In the genomic region with DNA sequence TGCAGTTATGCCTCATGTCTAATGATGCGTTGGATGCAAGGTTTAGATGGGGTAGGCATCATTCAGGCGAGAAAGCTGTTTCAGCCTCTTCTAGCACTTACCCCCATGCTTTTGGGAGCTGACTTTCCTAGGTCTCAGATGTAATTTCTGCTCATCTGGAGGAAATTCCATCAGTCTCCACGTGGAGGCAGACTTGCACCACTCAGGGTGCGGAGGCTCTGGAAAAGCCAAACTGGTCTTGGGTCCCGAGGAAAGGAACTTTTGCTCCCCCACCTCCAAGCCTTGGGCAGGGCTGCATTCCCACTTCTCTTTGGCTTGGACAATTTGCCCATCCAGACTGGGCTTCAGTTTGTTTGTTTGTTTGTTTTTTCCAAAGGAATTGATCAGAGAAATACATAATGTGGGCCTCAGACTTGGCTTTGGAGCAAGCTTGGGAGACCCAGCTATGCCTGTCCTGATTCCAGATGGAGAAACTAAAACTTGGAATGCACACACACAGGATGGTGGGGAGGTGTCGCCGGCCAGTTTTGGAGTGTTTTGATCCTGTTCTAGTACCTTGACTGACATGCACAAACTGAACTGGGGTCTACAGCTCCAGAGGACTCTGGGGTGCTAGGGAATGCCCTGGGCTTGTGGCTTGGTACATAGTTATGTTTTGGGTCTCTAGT, we compare ENCODE assay signal across 8 mouse cellular contexts. TPM values are rescaled to one million over a fixed set of nuclear protein-coding genes. Genes with fewer than 3 reads are reported as not detected.
DNase-seq lines count a peak whose midpoint lies in the region; ATAC-seq and TF ChIP-seq lines count a peak whose summit lies in the region.

No protein-coding gene starts in this region.

- no peaks in the 10 kb centered on the region for H3K36me3 ChIP-seq in MEL (ENCODE audit: control insufficient read depth in 1 of 2, insufficient read depth in 2 of 2, low read length in 2 of 2)

- H3K27ac ChIP-seq in MEL (ENCODE audit: control insufficient read depth, low read depth, low read length): no peak overlapping the region
- no peak overlapping the region for H3K27ac ChIP-seq in layer of hippocampus, adult 2 months

- no peak overlapping the region for H3K4me3 ChIP-seq in MEL (ENCODE audit: control insufficient read depth in 1 of 2, insufficient read depth in 1 of 2, low read depth in 2 of 2, low read length in 2 of 2)
- H3K4me3 ChIP-seq in layer of hippocampus, adult 2 months: no peak overlapping the region

- H3K9ac ChIP-seq in MEL (ENCODE audit: control insufficient read depth, low read depth, low read length, poor library complexity, severe bottlenecking): no peak overlapping the region

- H3K4me1 ChIP-seq in MEL (ENCODE audit: control insufficient read depth in 1 of 2, insufficient read depth in 2 of 2, low read length in 2 of 2): no peaks in the 10 kb centered on the region

- H3K27me3 ChIP-seq in MEL (ENCODE audit: control insufficient read depth in 1 of 2, insufficient read depth in 2 of 2, low read length in 2 of 2): peaks cover under 1 to 3% of the 10 kb centered on the region in 2 experiments; a peak in 2 of 4 replicates

- peak; percentile 91 to 98 (median 96) for TF ChIP-seq CTCF in MEL (IDR thresholded peaks at IDR 0.05 in 2 of 3, conservative IDR thresholded peaks at IDR 0.05 in 1 of 3; ENCODE audit: control insufficient read depth in 1 of 3, insufficient read depth in 1 of 3, low read depth in 2 of 3, low read length in 3 of 3, poor library complexity in 1 of 3, severe bottlenecking in 1 of 3)
- peak; percentile 97 for TF ChIP-seq CTCF in layer of hippocampus, adult 2 months (conservative IDR thresholded peaks at IDR 0.05)

- H3K9me3 ChIP-seq in MEL (replicated peaks; ENCODE audit: insufficient read depth, low read length): no peaks in the 10 kb centered on the region

- no peak for TF ChIP-seq EP300 in MEL (IDR thresholded peaks at IDR 0.05; ENCODE audit: low read depth in 1 of 2, low read length in 2 of 2)

- no peak for ATAC-seq in CD4-positive, CD25-positive, alpha-beta regulatory T cell, adult 4 months
- ATAC-seq in granulocyte monocyte progenitor cell, adult 5-6 weeks (replicated peaks; ENCODE audit: poor library complexity, severe bottlenecking): peak; percentile 53

- H3K79me2 ChIP-seq in MEL (ENCODE audit: control insufficient read depth, insufficient read depth, low read length, poor library complexity): no peaks in the 10 kb centered on the region

- peak; percentile 98 for TF ChIP-seq RAD21 in MEL (IDR thresholded peaks at IDR 0.05; ENCODE audit: low read depth, low read length)

- peak; percentile 74 for DNase-seq in CD4-positive, CD25-positive, alpha-beta regulatory T cell, adult 2 months (ENCODE audit: low read depth, low spot score)
- DNase-seq in MEL (ENCODE audit: low read depth, low spot score): peak; percentile 63
- DNase-seq in cerebellum, postnatal 14 days: peak; percentile 88 to 89
- DNase-seq in layer of hippocampus, adult 2 months (ENCODE audit: low spot score in 2 of 2): peak; percentile 67 to 85
- DNase-seq in lung, postnatal 25 days (ENCODE audit: low spot score): peak; percentile 78
- DNase-seq in spleen, postnatal 10 days (ENCODE audit: low spot score in 2 of 2): peak; percentile 27 to 66

- no peak for TF ChIP-seq POLR2A in MEL (IDR thresholded peaks at IDR 0.05; ENCODE audit: control insufficient read depth in 1 of 2, insufficient read depth in 1 of 2, low read depth in 1 of 2, low read length in 2 of 2, poor library complexity in 1 of 2)

TF ChIP-seq in MEL, 35 proteins besides CTCF, POLR2A, EP300 and RAD21:
- TF ChIP-seq MAX (IDR thresholded peaks at IDR 0.05; ENCODE audit: low read length) (0 out of 2 replicates have a peak, but pooled peaks have one; percentile 32), ZC3H11A (IDR thresholded peaks at IDR 0.05; ENCODE audit: low read depth, low read length) (peak; percentile 99), TBP (IDR thresholded peaks at IDR 0.05; ENCODE audit: low read depth, low read length) (no peak), GABPA (IDR thresholded peaks at IDR 0.05; ENCODE audit: low read depth, low read length) (no peak), SMC3 (IDR thresholded peaks at IDR 0.05; ENCODE audit: low read depth, low read length) (peak; percentile 99), TAL1 (IDR thresholded peaks at IDR 0.05; ENCODE audit: low read length) (no peak), MYC (IDR thresholded peaks at IDR 0.05; ENCODE audit: low read depth, low read length) (no peak)
TF ChIP-seq in MEL: peak in this region for 3.

RNA-seq across cellular contexts. Expression of gene Wdr5, which starts 37.8 kb away (rescaled TPM):
- polyA plus RNA-seq in CD4-positive, CD25-positive, alpha-beta regulatory T cell, adult 4 months (2017; shearing (Covaris generic)): 10 to 100 TPM; 15.6 to 17.1 TPM
- 67.0 and 78.3 TPM in 2 replicates for total RNA-seq in MEL (2012; rRNA removed)
- polyA plus RNA-seq in MEL (2012; ENCODE audit: insufficient read depth in 1 of 2, insufficient read length in 2 of 2, low read depth in 1 of 2, low replicate concordance in 2 of 2, missing spikeins in 1 of 2): 10 to 100 TPM in 1 of 2 experiments, not detected in 1; 96.9 TPM
- 61.9 and 77.1 TPM in 2 replicates for total RNA-seq in granulocyte monocyte progenitor cell, adult 5-6 weeks (2014; fragmentation: Nextera tagmentation)
- total RNA-seq in granulocyte monocyte progenitor cell, adult 5-6 weeks (2017): 76.8 and 88.0 TPM in 2 replicates
- total RNA-seq in layer of hippocampus, adult 2 months (2021): 10 to 100 TPM; 24.8 to 28.9 TPM

RNA-seq across cellular contexts. Expression of gene Brd3, which starts 45.3 kb away (rescaled TPM):
- 10 to 100 TPM; 33.5 to 34.3 TPM for polyA plus RNA-seq in CD4-positive, CD25-positive, alpha-beta regulatory T cell, adult 4 months (2017; shearing (Covaris generic))
- 10.3 and 10.7 TPM in 2 replicates for total RNA-seq in MEL (2012; rRNA removed)
- 10 to 100 TPM; 38.7 to 46.9 TPM for polyA plus RNA-seq in MEL (2012; ENCODE audit: insufficient read depth in 1 of 2, insufficient read length in 2 of 2, low read depth in 1 of 2, low replicate concordance in 2 of 2, missing spikeins in 1 of 2)
- total RNA-seq in granulocyte monocyte progenitor cell, adult 5-6 weeks (2014; fragmentation: Nextera tagmentation): 35.9 and 65.0 TPM in 2 replicates
- 25.6 and 26.3 TPM in 2 replicates for total RNA-seq in granulocyte monocyte progenitor cell, adult 5-6 weeks (2017)
- total RNA-seq in layer of hippocampus, adult 2 months (2021): 10 to 100 TPM; 43.6 to 51.8 TPM
